Mouse (Mus musculus) heart, embryonic 11.5 days (tissue): ENCODE data around the gene Cdkal1. TPM values are rescaled to one million over a fixed set of nuclear protein-coding genes. Genes with fewer than 3 reads are reported as not detected.
A peak's percentile ranks its signal among the peaks of the same experiment; 100 is the strongest.

Experiments used
- ATAC-seq: fragments of 200-750 bp; cut with Nextera tagmentation; replicated peaks from 2 replicates; pipeline ENCODE4 v1.8.0; 2017; ENCODE audit warnings: moderate library complexity; ENCODE audit not compliant: insufficient number of reproducible peaks, low FRiP score, low TSS enrichment
- H3K27ac ChIP-seq: fragments of 300-500 bp; sonication (generic); 2 replicates; pipeline ENCODE4 v1.5.1; 2014; ENCODE audit warnings: mild to moderate bottlenecking, low read depth, low read length
- H3K27me3 ChIP-seq: fragments of 300-500 bp; sonication (generic); 2 replicates; pipeline ENCODE4 v1.6.1; 2014; ENCODE audit warnings: mild to moderate bottlenecking, low read length, mixed read lengths; ENCODE audit not compliant: control insufficient read depth, insufficient read depth
- H3K36me3 ChIP-seq: fragments of 300-500 bp; sonication (generic); 2 replicates; pipeline ENCODE4 v1.6.1; 2014; ENCODE audit warnings: mild to moderate bottlenecking, low read length, moderate library complexity, mixed read lengths; ENCODE audit not compliant: control insufficient read depth, insufficient read depth
- H3K4me1 ChIP-seq: fragments of 300-500 bp; sonication (generic); 2 replicates; pipeline ENCODE4 v1.6.1; 2014; ENCODE audit warnings: low read length; ENCODE audit not compliant: control insufficient read depth, insufficient read depth
- H3K4me2 ChIP-seq: fragments of 300-500 bp; sonication (generic); 2 replicates; pipeline ENCODE4 v1.6.1; 2014; ENCODE audit warnings: mild to moderate bottlenecking, moderate library complexity
- H3K4me3 ChIP-seq: fragments of 300-500 bp; sonication (generic); 2 replicates; pipeline ENCODE4 v1.5.1; 2014; ENCODE audit warnings: low read depth, low read length
- H3K9ac ChIP-seq: fragments of 300-500 bp; sonication (generic); 2 replicates; pipeline ENCODE4 v1.6.1; 2014; ENCODE audit warnings: mild to moderate bottlenecking, low read depth, low read length, moderate library complexity
- H3K9me3 ChIP-seq: fragments of 300-500 bp; sonication (generic); replicated peaks from 2 replicates; pipeline ENCODE4 v1.6.1; 2016; ENCODE audit warnings: low read length; ENCODE audit not compliant: control insufficient read depth
- WGBS: fragments of 180-500 bp; shearing (Covaris S2); extraction: QIAGEN DNeasy Blood & Tissue Kit; methylation state at CpG from one replicate; pipeline ENCODE4 v1.1.7; 2014; ENCODE audit not compliant: insufficient replicate concordance; 5-methylcytosine and 5-hydroxymethylcytosine counted together
- polyA plus RNA-seq: library from polyadenylated mRNA; unstranded; fragments of >200 nt; fragmentation: Nextera tagmentation; extraction: Ambion mirVana; gene quantifications from 2 replicates; pipeline ENCODE4 v1.2.1, GENCODE M21; 2014

Gene Cdkal1
- polyA plus RNA-seq, 1 experiment from 2014 or later: 25.2 TPM

GRCm38 (mm10) chr13:29581762-29582700, 273.4 kb downstream of the Cdkal1 start:
- ATAC-seq: no peak
- WGBS: 83% methylated on average over 9 of the region's 9 CpGs
- H3K9ac ChIP-seq: no peak overlapping the region
- no peaks in the 10 kb centered on the region for H3K36me3 ChIP-seq
- no peak overlapping the region for H3K27ac ChIP-seq
- H3K4me1 ChIP-seq: no peaks in the 10 kb centered on the region
- H3K4me3 ChIP-seq: no peak overlapping the region
- no peaks in the 10 kb centered on the region for H3K9me3 ChIP-seq
- H3K27me3 ChIP-seq: no peaks in the 10 kb centered on the region
- no peak overlapping the region for H3K4me2 ChIP-seq

- no peaks in the 10 kb centered on the region for H3K9me3 ChIP-seq
- peaks cover 1% of the 10 kb centered on the region; the same call in 1 of the 2 replicates for H3K4me1 ChIP-seq
- WGBS: 85% methylated on average over 7 of the region's 7 CpGs
- H3K4me3 ChIP-seq: no peak overlapping the region
- no peaks in the 10 kb centered on the region for H3K36me3 ChIP-seq
- no peaks in the 10 kb centered on the region for H3K27me3 ChIP-seq
- H3K9ac ChIP-seq: no peak overlapping the region
- H3K4me2 ChIP-seq: no peak overlapping the region
- no peak for ATAC-seq
- H3K27ac ChIP-seq: no peak overlapping the region
Observed at GRCm38 (mm10) chr13:29580780-29581179, 274.7 kb downstream of the Cdkal1 start.

GRCm38 (mm10) chr13:29580009-29580408, 275.5 kb downstream of the Cdkal1 start:
- H3K27me3 ChIP-seq: no peaks in the 10 kb centered on the region
- 70% methylated on average over 3 of the region's 3 CpGs for WGBS
- H3K4me1 ChIP-seq: peaks cover 8% of the 10 kb centered on the region
- no peak overlapping the region for H3K9ac ChIP-seq
- no peak overlapping the region for H3K4me2 ChIP-seq
- no peaks in the 10 kb centered on the region for H3K36me3 ChIP-seq
- no peak overlapping the region for H3K27ac ChIP-seq
- ATAC-seq: no peak
- no peak overlapping the region for H3K4me3 ChIP-seq
- H3K9me3 ChIP-seq: no peaks in the 10 kb centered on the region

GRCm38 (mm10) chr13:29578621-29579020, 276.9 kb downstream of the Cdkal1 start:
- Histone ChIP-seq H3K36me3 (no peaks in the 10 kb centered on the region), H3K9me3 (no peaks in the 10 kb centered on the region), H3K9ac (no peak overlapping the region), H3K27ac (no peak overlapping the region), H3K4me3 (no peak overlapping the region), H3K4me2 (no peak overlapping the region), H3K27me3 (no peaks in the 10 kb centered on the region), H3K4me1 (peaks cover 13% of the 10 kb centered on the region)
- ATAC-seq: no peak
- 85% methylated on average over 3 of the region's 3 CpGs for WGBS

GRCm38 (mm10) chr13:29574784-29575183, 280.7 kb downstream of the Cdkal1 start:
- no peaks in the 10 kb centered on the region for H3K9me3 ChIP-seq
- H3K4me2 ChIP-seq: no peak overlapping the region
- H3K4me1 ChIP-seq: peaks cover 13% of the 10 kb centered on the region
- 15% methylated on average over 1 of the region's 1 CpGs for WGBS
- H3K9ac ChIP-seq: no peak overlapping the region
- no peaks in the 10 kb centered on the region for H3K36me3 ChIP-seq
- no peak overlapping the region for H3K4me3 ChIP-seq
- H3K27me3 ChIP-seq: no peaks in the 10 kb centered on the region
- H3K27ac ChIP-seq: no peak overlapping the region
- ATAC-seq: no peak

GRCm38 (mm10) chr13:29572477-29572876, 283.0 kb downstream of the Cdkal1 start:
- 71% methylated on average over 2 of the region's 2 CpGs for WGBS

GRCm38 (mm10) chr13:29565710-29566109, 289.8 kb downstream of the Cdkal1 start:
- ATAC-seq: no peak

More at GRCm38 (mm10) chr13:29572477-29572876, 283.0 kb downstream of the Cdkal1 start:
- Histone ChIP-seq H3K36me3 (no peaks in the 10 kb centered on the region), H3K27me3 (no peaks in the 10 kb centered on the region), H3K4me1 (peaks cover 13% of the 10 kb centered on the region), H3K27ac (no peak overlapping the region), H3K4me2 (no peak overlapping the region), H3K9ac (no peak overlapping the region), H3K4me3 (no peak overlapping the region), H3K9me3 (no peaks in the 10 kb centered on the region)
- ATAC-seq: no peak

GRCm38 (mm10) chr13:29559188-29559587, 296.3 kb downstream of the Cdkal1 start:
- no peak overlapping the region for H3K4me2 ChIP-seq
- WGBS: 49% methylated on average over 3 of the region's 3 CpGs
- ATAC-seq: no peak
- peak overlapping the region; percentile 2; the same call in 1 of the 2 replicates for H3K27ac ChIP-seq
- H3K9ac ChIP-seq: no peak overlapping the region
- H3K27me3 ChIP-seq: no peaks in the 10 kb centered on the region
- peaks cover 12% of the 10 kb centered on the region; the same call in 1 of the 2 replicates for H3K4me1 ChIP-seq
- no peaks in the 10 kb centered on the region for H3K36me3 ChIP-seq
- H3K9me3 ChIP-seq: no peaks in the 10 kb centered on the region
- H3K4me3 ChIP-seq: no peak overlapping the region

More at GRCm38 (mm10) chr13:29565710-29566109, 289.8 kb downstream of the Cdkal1 start:
- H3K27ac ChIP-seq: no peak overlapping the region
- H3K4me1 ChIP-seq: peaks cover 2% of the 10 kb centered on the region; the same call in 1 of the 2 replicates
- no peak overlapping the region for H3K9ac ChIP-seq
- H3K27me3 ChIP-seq: no peaks in the 10 kb centered on the region
- H3K9me3 ChIP-seq: no peaks in the 10 kb centered on the region
- H3K4me2 ChIP-seq: no peak overlapping the region
- no peaks in the 10 kb centered on the region for H3K36me3 ChIP-seq
- H3K4me3 ChIP-seq: no peak overlapping the region
- WGBS: 56% methylated on average over 5 of the region's 5 CpGs
